Mouse (Mus musculus) granulocyte monocyte progenitor cell, adult 5-6 weeks (primary cell): ENCODE results near the gene Ism1. TPM values are rescaled to one million over a fixed set of nuclear protein-coding genes. Genes with fewer than 3 reads are reported as not detected.

Source experiments
- ATAC-seq: replicated peaks from 2 replicates; pipeline ENCODE4 v1.8.0; 2016; ENCODE audit warnings: mild to moderate bottlenecking, moderate TSS enrichment, inconsistent platforms; ENCODE audit not compliant: poor library complexity, severe bottlenecking
- total RNA-seq, 2 experiments: library from RNA; stranded (forward) in 1 of 2; stranded (reverse) in 1 of 2; fragments of 200-712, 200-1000 nt in 1 of 2; fragments of >200 nt in 1 of 2; fragmentation: Nextera tagmentation in 1 of 2; gene quantifications; 2 replicates each; pipeline ENCODE4 v1.2.3; 2014 to 2017

The Ism1 gene
- total RNA-seq (2014; fragmentation: Nextera tagmentation) (not detected in 2 replicates), total RNA-seq (2017) (not detected in 2 replicates)

- ATAC-seq = peak; percentile 50
Observed at GRCm38 (mm10) chr2:139677809-139678274, at the start of gene Ism1. TSS of gene Ism1 (plus strand) at chr2:139678178.

DNA sequence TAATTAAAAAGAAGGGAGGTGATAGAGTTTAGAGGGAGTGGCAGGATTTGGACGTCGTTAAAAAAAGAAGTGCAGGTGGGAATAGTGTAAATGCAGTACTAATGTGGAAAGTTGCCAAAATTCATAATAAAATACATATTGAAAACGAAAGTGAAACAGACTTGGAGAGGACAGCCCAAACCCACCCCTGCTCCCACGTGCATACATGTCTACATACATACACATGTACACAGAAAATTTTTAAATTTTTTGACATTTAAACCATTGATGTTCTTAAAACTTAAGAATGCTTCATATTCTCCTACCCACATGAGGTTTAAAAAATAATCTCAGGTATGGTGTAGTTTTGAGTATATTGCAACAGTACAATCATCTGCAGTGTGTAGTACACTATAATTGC is 49.2 kb upstream of the Ism1 start:
- no peak for ATAC-seq

DNA sequence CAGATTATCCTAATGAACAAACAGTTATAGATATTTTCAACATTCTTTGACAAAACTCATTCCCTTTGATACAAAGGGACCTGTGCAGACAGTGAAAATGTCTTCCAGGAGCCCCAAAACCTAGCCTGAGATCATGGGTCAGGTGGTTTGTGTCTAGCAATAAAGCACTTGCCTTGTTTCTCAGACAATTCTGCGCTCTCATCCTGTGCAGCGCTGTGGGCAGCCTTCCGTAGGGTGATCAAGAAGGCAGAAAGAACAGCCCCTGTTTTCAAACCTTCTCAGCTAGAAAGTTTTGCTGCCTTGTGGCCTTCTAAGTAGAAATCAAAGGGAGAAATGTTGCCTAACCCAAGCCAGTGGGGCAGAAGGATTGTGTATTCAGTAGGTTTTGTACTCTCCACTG is 48.3 kb upstream of the Ism1 start:
- ATAC-seq = no peak

DNA sequence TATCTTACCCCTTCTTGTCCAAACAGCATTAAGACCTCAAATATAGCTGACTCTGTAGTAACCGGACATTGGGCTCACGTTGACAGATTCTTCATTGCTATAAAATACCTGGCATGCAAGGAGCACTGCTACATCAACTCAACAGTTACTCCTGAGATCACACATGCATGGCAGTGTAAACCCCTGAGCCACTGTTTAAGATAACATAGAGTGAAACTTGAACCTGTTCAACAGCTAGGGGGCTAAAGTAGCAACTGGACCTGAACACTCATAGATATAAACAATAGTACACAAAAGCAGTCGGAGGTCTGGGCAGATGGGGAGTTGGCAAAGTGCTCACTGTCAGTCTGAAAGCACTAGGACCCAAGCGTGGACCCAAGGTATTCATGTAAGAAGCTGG is 43.5 kb upstream of the Ism1 start:
- ATAC-seq = no peak

GRCm38 (mm10) chr2:139637861-139638260 is 40.1 kb upstream of the Ism1 start:
- no peak for ATAC-seq

DNA sequence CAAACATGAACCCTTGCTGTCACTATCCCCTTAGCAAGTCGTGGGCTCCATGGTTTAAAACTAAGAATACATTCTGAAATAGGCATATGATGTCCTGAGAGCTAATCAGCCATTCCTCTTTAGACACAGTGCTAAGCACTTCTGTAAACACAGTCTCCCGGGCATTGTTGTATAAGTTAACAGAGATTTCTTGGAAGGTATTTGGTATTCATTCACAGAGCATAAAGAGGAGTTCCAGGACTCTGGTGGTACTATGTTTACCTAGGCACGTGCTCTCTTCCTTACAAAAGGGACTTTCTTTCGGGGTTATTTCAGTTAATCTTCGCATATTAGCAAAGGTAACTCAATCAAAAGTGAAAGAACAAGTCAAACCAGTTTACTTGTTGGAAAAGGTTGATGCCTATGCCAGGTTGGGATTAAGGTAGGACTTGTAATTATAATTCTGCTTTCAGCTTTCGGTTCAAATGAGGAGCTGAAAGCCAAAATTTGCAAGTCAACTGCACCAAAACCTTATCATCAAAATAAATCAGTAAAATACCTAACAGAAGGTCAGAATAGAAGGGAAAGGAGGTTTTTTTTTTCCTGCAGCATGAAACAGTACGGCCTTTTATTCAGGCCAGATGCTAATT is 36.1 kb upstream of the Ism1 start:
- ATAC-seq = no peak

GRCm38 (mm10) chr2:139649518-139649917 is 28.5 kb upstream of the Ism1 start:
- ATAC-seq = no peak

- no peak for ATAC-seq
Observed at GRCm38 (mm10) chr2:139656750-139657149, 21.2 kb upstream of the Ism1 start.

DNA sequence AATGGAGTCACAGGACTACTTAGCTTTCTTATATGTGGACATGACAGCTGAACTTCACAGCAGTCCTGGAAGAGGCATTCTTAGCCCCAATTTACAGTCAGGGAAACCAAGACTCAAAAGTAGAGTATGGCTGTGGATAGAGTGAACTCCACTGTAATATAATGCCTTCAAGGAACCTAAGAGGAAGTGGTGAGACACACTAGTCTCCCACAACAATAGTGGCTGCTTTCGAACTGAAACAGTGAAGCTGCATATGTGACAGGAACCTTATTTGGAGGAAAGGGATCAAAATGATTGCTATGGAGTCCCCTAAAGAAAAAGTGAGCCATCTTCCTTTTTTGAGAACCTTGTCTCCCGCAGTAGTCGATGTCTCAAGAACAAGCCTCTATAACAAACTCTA is 6.1 kb upstream of the Ism1 start:
- peak; percentile 62 for ATAC-seq

DNA sequence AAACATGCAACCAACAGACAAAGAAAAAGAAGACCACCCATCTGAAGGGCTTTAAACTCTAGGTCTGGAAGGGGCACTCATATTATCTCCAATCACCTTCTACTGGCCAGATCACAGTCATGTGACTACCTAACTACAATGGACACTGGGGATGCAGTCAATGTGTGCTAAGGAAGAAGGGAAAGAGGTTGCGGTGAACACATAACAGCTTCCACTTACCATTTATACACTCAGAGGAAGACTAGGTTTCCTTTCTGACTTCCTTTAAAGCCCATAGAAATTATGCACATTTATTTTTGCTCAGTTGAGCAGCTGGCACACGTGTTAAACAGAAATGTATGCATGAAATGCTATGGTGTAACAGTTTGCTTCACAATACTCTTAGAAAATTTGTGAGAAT is 5.6 kb upstream of the Ism1 start:
- peak; percentile 47 for ATAC-seq

DNA sequence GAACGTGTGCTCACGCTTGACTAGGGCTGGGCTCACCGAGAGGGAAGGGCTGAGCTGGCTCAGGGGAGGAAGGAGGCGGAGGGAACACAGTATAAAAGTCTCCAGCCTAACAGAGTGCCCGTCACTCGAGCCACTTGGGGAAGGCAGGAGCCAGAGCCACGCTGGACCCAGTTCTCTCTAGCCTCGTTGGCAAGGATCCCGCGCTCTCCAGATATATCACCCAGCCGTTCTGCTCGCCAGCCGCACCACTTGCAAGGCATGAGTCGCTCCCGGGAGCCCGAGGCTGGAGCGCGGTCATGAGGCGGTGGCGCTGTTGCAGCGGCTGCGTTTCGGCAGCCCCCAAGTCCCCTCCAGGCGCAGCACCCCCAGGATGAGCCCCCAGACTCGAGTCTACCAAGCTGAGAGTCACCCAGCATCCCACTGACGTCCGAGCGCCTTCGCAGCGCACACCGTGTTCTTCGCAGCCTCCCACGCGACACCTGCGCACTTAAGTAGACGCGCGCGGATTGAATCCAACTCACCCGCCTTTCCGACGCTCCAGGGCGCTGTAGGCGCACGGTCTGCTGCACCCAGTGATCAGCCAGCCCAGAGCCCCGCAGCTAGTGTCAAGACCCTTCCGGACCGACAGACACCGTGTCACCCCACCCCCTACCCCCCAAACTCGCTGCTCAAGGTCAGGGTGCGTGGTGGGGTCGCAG is 764 bp upstream of the Ism1 start:
- ATAC-seq = peak; percentile 37

DNA sequence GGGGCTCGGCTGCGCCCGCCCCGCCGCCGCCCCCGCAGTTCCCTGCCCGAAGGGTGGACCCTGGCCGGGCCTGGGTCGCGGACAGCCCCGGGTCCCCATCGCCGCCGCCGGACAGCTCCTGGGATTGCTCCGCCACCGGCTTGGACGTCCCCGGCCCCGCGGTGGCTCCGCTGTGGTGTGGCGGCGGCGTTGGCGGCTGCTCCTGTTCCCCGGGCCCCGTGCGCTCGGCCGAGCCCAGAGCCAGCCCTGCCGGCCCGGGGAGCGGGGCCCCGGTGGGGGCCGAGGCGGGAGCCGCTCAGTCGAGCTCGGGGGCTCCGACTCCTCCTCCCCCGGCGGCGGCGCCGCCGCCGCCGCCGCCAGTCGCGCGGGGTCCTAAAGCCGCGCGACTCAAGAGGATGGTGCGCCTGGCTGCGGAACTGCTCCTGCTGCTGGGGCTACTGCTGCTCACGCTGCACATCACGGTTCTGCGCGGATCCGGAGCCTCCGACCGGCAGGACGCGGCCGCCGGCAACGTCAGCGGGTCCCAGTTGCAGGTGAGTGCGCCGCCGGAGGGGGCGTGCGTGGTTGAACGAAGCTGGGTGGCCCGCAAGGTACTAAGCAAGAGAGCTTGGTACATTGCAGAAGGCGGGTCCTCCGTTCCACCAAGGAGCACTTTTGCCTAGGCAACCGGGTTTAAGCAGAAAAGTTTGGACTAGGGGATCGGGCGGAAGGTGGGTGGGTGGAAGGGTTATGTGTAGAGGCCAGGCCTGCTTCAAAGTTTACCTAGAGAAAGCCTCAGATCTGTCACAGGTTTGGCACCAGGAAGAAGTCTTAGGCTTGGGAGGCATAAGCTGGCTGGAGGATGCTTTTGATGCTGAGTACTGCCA is 530 bp downstream of the Ism1 start:
- peak; percentile 59 for ATAC-seq

GRCm38 (mm10) chr2:139682540-139682939 is 4.6 kb downstream of the Ism1 start:
- ATAC-seq = no peak

GRCm38 (mm10) chr2:139689442-139690003 is 11.5 kb downstream of the Ism1 start:
- no peak for ATAC-seq

- no peak for ATAC-seq
Observed at GRCm38 (mm10) chr2:139693521-139693920, 15.5 kb downstream of the Ism1 start.

GRCm38 (mm10) chr2:139694638-139695037 is 16.7 kb downstream of the Ism1 start:
- ATAC-seq = no peak

DNA sequence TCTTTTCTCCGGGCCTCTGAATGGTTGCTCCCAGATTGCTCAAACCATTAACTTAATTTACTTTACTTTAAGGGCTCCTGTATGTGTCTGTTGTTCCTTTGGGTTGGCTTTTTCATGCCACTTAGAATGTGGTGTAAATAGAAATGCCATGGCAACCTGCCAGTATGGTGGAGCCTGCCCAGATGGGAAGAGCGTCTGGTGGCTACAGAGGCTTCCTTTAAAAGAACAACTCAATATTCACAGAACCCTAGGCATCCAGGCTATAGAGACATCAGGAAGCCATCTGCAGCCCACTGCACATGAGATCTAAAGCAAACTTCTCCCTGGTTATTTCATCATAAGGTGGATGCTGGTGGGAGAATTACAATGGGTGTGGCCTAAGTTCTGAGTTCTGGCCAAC is 18.6 kb downstream of the Ism1 start:
- ATAC-seq = no peak

DNA sequence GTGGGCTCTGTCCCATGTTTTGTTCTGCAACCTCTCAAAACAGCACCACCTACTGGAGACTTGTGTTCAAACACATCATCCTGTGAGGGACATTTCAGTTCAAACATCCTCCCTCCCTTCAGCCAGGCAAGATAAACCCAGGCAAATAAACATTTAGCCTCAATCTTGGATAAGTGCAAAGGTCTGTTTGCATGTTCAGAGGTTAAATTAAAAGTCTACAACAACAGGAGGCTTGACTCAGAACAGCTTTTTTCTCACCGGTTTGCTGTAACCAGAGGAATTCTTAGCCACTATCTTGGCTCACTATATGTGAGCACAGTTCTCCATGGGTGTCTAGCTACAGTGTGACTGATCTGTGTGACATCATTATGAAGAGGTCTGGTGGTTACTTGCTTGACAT is 22.6 kb downstream of the Ism1 start:
- ATAC-seq = no peak

DNA sequence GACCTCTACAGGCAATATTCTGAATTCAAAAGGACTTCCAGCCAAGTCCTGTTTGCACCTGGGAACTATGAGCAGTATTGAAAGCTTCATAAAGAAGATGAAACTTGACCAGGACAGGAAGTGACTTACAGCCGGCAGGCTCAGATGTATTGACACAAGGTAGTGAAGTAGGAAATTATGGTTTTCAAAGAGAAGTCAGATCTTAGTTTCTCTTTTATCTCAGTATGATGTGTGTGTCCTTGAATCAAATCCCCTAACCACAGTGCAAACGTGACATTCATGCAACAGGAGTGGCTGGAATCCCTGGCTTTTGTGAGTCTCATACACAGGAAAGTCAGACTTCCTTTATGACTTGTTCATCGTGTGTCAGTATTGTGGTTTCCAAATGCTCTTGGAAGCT is 27.0 kb downstream of the Ism1 start:
- ATAC-seq = no peak

DNA sequence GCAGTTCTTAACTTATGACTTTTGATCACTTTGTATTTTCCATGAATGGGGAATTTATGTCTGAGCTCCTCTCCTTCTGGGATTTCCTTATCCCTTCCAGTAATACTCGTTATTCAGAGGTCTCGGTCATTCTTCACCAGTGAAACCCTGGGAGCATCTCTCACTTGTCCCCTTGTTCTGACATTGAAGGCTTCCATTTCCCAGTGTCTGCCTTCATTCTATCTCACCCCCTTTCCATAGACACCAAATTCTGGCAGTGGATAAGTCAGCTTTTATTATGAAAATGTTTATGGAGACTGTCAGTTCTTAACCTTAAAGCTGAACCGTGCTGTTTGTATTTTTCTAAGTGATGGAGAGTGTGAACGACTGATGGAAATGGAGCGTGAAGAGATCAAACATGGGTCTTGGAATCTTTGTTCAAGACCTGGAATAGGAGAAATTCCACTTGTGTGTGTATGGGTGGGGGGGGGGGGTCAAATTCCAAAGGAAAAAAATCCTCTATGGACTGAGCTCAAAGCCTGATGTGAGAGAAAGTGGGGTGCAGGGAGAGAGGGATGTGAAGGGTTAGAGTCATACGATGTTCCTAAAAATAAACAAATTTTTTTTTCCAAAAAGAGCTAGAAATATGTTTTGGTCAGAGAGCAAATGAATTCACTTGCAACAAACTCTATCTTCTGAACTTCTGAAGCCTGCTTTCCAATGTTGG is 30.4 kb downstream of the Ism1 start:
- no peak for ATAC-seq
